Mouse (Mus musculus) forebrain, embryonic 14.5 days (tissue): ENCODE measurements at regions not wholly inside any gene's neighbourhood (a gene's known extent, or its start where the extent isn't known, plus 50 kb on each side); places are given as distances from the start of the nearest gene placed in this dataset.

ENCODE experiments used
- ATAC-seq: fragments of 200-750 bp; cut with Nextera tagmentation; 2 replicates; pipeline ENCODE4 v1.8.0; 2017; ENCODE audit warnings: mild to moderate bottlenecking, moderate library complexity
- DNase-seq: peaks from one replicate; pipeline ENCODE4 v3.0.0-alpha.2; 2015; ENCODE audit warnings: low spot score
- H3K27ac ChIP-seq: fragments of 300-500 bp; sonication (generic); 2 replicates; pipeline ENCODE4 v1.5.1; 2014; ENCODE audit warnings: low read depth, mild to moderate bottlenecking, control low read depth, low read length, moderate library complexity
- H3K27me3 ChIP-seq: fragments of 300-500 bp; sonication (generic); replicated peaks from 2 replicates; pipeline ENCODE4 v1.6.1; 2014; ENCODE audit warnings: low read length, control low read depth, mixed read lengths; ENCODE audit not compliant: control insufficient read depth, insufficient read depth
- H3K36me3 ChIP-seq: fragments of 300-500 bp; sonication (generic); 2 replicates; pipeline ENCODE4 v1.6.1; 2014; ENCODE audit warnings: low read length, control low read depth; ENCODE audit not compliant: control insufficient read depth, insufficient read depth
- H3K4me1 ChIP-seq: fragments of 300-500 bp; sonication (generic); 2 replicates; pipeline ENCODE4 v1.6.1; 2014; ENCODE audit warnings: antibody characterized with exemption, low read length, control low read depth; ENCODE audit not compliant: control insufficient read depth, insufficient read depth
- H3K4me2 ChIP-seq: fragments of 300-500 bp; sonication (generic); 2 replicates; pipeline ENCODE4 v1.6.1; 2014; ENCODE audit warnings: mild to moderate bottlenecking, control low read depth, low read length
- H3K4me3 ChIP-seq: fragments of 300-500 bp; sonication (generic); 2 replicates; pipeline ENCODE4 v1.5.1; 2014; ENCODE audit warnings: low read depth, low read length, control low read depth
- H3K9ac ChIP-seq: fragments of 300-500 bp; sonication (generic); 2 replicates; pipeline ENCODE4 v1.6.1; 2014; ENCODE audit warnings: mild to moderate bottlenecking, low read length, control low read depth, moderate library complexity
- H3K9me3 ChIP-seq: fragments of 300-500 bp; sonication (generic); replicated peaks from 2 replicates; pipeline ENCODE4 v1.6.1; 2016; ENCODE audit warnings: low read length, control low read depth, mixed read lengths; ENCODE audit not compliant: control insufficient read depth
- WGBS: fragments of 180-500 bp; shearing (Covaris S2); extraction: QIAGEN DNeasy Blood & Tissue Kit; methylation state at CpG from one replicate; pipeline ENCODE4 v1.1.7; 2014; 5-methylcytosine and 5-hydroxymethylcytosine counted together

DNA sequence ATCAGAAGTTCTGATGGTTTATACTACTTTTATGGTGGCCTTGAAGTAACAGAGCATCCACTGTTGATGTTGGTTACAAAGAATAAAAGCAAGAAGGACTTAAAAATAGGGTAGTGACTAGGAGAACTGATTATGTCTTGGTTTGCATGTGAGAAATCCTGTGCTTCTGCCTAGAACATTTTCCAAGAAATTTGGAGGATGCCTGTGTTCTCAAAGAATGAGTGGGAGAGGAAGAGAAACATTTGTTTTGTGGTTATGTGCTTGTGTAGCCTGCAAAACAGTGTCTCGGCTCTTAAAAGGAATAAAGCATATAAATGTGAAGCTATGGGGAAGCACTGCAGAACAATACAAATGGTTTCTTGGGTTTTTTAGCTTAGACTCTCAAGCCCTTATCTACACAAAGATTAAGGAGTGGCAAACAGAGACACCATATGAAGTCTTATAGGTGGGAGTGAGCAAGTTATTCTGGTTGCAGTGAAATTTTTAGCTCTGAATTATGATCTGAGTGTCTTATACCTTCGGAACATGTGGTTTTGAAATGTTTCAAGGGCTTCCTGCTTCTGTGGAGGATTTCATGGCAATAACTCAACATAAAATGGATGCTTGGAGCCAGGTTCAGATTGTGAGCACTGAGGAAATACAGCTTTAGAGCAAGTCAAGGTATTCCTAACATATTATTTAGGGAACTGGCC, 372.1 kb upstream of the Man1a start:
- Histone ChIP-seq H3K9ac (no peak overlapping the region), H3K27me3 (no peaks in the 10 kb centered on the region)
- 86% methylated on average over 2 of the region's 2 CpGs for WGBS

DNA sequence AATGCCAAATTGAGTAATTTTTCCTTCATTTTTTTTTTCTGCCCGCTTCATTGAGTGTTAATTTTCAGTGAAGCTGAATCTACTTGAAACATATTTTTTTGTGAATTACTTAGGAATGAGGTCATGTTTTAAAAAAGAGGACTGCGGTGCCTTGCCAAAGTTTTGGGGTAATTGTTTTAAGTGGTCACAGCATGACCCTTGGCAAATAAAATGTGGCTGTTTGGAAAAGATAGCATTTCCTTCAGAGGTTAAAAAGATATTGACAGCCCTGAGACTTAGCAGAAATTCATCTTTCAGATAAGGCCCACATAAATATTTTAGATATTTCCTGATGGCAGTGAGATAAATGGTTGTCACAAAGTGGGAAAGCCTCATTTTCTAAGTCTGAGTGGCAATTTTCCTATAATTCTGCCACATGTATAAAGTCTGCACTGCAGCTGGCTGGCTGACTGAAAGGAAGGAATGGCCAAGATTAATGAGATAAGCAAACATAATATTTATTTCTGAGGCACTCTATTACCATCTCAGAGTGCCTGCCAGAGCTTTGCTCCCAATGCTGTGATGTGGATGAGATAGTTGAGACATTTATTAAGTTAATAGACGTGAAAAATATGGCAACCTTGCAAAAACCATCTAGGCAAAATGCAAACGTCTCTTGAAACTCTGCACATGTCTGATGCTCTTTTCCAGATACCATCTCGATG, 327.0 kb upstream of the Man1a start:
- no peak for DNase-seq

More for the DNA sequence above, 372.1 kb upstream of the Man1a start:
- no peaks in the 10 kb centered on the region for H3K9me3 ChIP-seq
- no peak overlapping the region for H3K27ac ChIP-seq
- H3K4me3 ChIP-seq, result no peak overlapping the region
- H3K36me3 ChIP-seq, result no peaks in the 10 kb centered on the region
- DNase-seq (no peak), ATAC-seq (no peak)
- H3K4me2 ChIP-seq, result no peak overlapping the region
- no peaks in the 10 kb centered on the region for H3K4me1 ChIP-seq

DNA sequence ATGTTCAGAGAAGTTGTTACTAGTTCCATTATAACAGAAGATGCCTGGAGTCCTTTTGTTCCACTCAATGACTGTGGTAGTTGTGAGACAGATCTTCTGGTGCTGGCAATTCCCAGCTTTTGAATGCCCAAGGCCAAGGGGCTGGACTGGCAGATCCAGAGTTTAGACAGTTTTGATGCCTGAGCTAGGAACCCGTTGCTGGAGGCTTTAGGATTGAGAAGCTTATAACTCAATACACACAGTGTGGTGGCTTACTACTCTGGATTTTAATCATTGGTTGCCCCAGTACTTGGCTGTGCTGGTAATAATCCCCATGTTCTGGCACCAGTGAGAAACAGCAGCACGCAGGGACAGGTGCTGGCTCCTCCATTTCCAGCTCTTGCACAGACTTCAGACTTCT, 307.3 kb upstream of the Man1a start:
- DNase-seq (no peak), ATAC-seq (no peak)
- no peak overlapping the region for H3K4me2 ChIP-seq
- H3K27me3 ChIP-seq, result no peaks in the 10 kb centered on the region
- H3K27ac ChIP-seq, result no peak overlapping the region
- no peaks in the 10 kb centered on the region for H3K36me3 ChIP-seq
- no peak overlapping the region for H3K9ac ChIP-seq
- 85% methylated on average over 2 of the region's 2 CpGs for WGBS
- H3K4me3 ChIP-seq, result no peak overlapping the region
- no peaks in the 10 kb centered on the region for H3K4me1 ChIP-seq
- no peaks in the 10 kb centered on the region for H3K9me3 ChIP-seq

More for the DNA sequence above, 327.0 kb upstream of the Man1a start:
- ATAC-seq, result no peak
- no peaks in the 10 kb centered on the region for H3K4me1 ChIP-seq
- H3K9ac ChIP-seq, result no peak overlapping the region
- 76% methylated on average over 5 of the region's 5 CpGs for WGBS
- no peak overlapping the region for H3K4me2 ChIP-seq
- no peaks in the 10 kb centered on the region for H3K36me3 ChIP-seq
- no peaks in the 10 kb centered on the region for H3K27me3 ChIP-seq
- H3K4me3 ChIP-seq, result no peak overlapping the region
- no peaks in the 10 kb centered on the region for H3K9me3 ChIP-seq
- H3K27ac ChIP-seq, result no peak overlapping the region

DNA sequence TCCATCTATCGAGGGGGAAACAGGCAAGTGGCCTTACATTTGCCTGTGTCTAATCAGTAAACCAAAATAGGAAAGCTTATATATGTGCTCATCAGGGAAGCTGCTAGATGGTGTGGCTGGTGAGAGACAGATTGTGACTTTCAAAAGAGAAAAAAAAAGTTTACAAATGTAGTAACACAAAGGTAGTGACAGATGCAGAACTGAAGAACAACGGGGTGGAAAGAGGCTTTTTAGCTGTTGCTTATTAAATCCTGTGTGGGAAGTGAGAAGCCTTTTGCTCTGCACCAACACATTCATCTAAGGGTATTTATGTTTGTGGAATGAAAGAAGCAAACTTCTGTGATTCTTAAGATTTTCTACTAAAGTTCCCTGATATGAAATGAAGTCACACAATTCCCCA, 305.1 kb upstream of the Man1a start:
- no peak overlapping the region for H3K9ac ChIP-seq
- no peak for ATAC-seq
- H3K27ac ChIP-seq, result no peak overlapping the region
- no peaks in the 10 kb centered on the region for H3K36me3 ChIP-seq
- H3K4me1 ChIP-seq, result no peaks in the 10 kb centered on the region
- no peak overlapping the region for H3K4me2 ChIP-seq
- 82% methylated on average over 2 of the region's 2 CpGs for WGBS
- DNase-seq, result no peak
- no peaks in the 10 kb centered on the region for H3K27me3 ChIP-seq
- no peak overlapping the region for H3K4me3 ChIP-seq
- no peaks in the 10 kb centered on the region for H3K9me3 ChIP-seq

DNA sequence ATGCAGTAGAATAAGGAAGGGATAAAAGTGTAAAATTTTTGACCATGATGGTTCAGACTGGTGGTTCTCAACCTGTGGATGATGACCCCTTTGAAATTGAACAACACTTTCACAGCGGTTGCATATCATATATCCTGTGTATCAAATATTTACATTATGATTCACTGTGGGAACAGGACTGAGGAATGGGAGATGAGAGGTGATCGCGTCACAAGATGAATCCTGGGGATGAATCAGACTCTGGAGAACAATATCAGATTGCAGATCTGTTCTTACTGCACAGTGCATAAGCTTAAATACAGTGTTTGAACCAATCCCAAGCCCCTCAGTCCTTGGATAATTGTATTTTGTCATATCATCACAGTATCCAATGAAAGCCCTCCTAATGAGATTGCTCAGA, 292.7 kb upstream of the Man1a start:
- Histone ChIP-seq H3K4me3 (no peak overlapping the region), H3K9me3 (no peaks in the 10 kb centered on the region), H3K27ac (no peak overlapping the region), H3K36me3 (no peaks in the 10 kb centered on the region), H3K4me1 (no peaks in the 10 kb centered on the region), H3K9ac (no peak overlapping the region), H3K27me3 (no peaks in the 10 kb centered on the region), H3K4me2 (no peak overlapping the region)
- ATAC-seq (no peak), DNase-seq (no peak)
- 91% methylated on average over 3 of the region's 3 CpGs for WGBS

- Histone ChIP-seq H3K4me2 (no peak overlapping the region), H3K9ac (no peak overlapping the region), H3K4me1 (no peaks in the 10 kb centered on the region), H3K36me3 (no peaks in the 10 kb centered on the region), H3K27me3 (no peaks in the 10 kb centered on the region), H3K4me3 (no peak overlapping the region), H3K9me3 (no peaks in the 10 kb centered on the region), H3K27ac (no peak overlapping the region)
- peak; percentile 77; the same call in 1 of the 2 replicates for ATAC-seq
- peak; percentile 69 for DNase-seq
- WGBS, result 48% methylated on average over 4 of the region's 4 CpGs
Observed at GRCm38 (mm10) chr10:54365315-54365714, 288.9 kb upstream of the Man1a start.

DNA sequence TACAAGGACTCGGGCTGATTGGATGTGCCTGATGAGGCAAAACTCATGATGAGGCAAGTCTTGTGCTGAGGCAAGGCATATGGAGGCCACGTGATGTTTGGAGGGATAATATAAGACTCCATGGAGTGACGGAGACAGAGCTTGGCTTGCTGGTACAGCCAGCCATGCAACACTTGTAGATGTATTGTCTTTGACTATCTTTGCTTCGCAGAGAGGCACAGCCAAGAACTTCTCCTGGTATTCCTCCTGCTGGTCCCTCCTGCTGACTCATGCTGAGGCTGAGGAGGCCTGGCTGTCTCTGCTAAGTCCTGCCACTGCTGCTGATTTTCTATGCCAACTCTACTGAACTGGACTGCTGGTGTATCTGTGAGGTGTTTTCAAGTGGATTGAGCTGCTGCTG, 260.8 kb upstream of the Man1a start:
- H3K9me3 ChIP-seq, result no peaks in the 10 kb centered on the region
- no peak overlapping the region for H3K4me3 ChIP-seq
- H3K4me2 ChIP-seq, result no peak overlapping the region
- DNase-seq (no peak), ATAC-seq (no peak)
- no peaks in the 10 kb centered on the region for H3K36me3 ChIP-seq
- no peaks in the 10 kb centered on the region for H3K27me3 ChIP-seq
- H3K4me1 ChIP-seq, result no peaks in the 10 kb centered on the region
- H3K9ac ChIP-seq, result no peak overlapping the region
- no peak overlapping the region for H3K27ac ChIP-seq
- 78% methylated on average over 4 of the region's 4 CpGs for WGBS
